Mouse (Mus musculus): ENCODE data around the gene Dld.

Dld gene

DNA sequence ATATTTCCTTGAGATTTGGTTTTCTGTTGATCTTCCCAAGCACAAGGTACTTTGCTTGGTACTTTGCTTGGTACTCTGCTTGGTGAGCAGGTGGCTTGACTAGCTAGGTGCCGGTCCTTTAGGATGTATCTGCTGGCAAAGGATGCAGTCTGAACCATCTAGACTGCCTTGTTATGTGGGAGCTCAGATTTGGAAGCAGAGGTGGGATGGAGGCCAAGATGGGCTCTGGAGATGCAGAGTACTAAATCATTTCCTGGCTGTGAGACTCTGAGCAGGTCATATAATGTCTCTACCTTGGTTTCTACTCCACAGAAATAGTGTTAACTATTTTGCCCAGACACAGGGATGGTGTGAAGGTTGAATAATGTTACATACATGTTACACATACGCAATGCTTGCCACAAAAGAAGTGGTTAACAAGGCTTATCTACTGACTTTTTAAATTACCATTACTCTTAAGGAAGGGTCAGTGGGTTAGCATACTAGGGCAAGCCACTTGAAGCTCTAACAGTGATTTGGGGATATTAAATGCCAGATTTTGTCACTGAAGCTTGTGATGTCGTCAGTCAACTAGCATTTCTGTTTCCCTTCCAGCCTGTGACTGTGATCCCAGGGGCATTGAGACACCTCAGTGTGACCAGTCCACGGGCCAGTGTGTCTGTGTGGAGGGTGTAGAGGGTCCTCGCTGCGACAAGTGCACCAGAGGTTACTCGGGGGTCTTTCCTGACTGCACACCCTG is 33.4 kb downstream of the Dld start:
- H3K9me3 ChIP-seq (ENCODE audit: low read length): no peaks in the 10 kb centered on the region
- no peaks in the 10 kb centered on the region for H3K27me3 ChIP-seq (ENCODE audit: insufficient read depth, low read length)
- H3K4me3 ChIP-seq (replicated peaks; ENCODE audit: low read length): no peak overlapping the region
- no peaks in the 10 kb centered on the region for H3K4me1 ChIP-seq (replicated peaks; ENCODE audit: low read depth, low read length)
- H3K36me3 ChIP-seq (ENCODE audit: insufficient read depth, low read length): peaks cover 98% of the 10 kb centered on the region
- TF ChIP-seq CTCF (conservative IDR thresholded peaks at IDR 0.05; ENCODE audit: low read length) (no peak), POU5F1 (IDR thresholded peaks at IDR 0.05; ENCODE audit: borderline replicate concordance, low read length) (no peak), NANOG (IDR thresholded peaks at IDR 0.05; ENCODE audit: borderline replicate concordance, low read length) (no peak)

DNA sequence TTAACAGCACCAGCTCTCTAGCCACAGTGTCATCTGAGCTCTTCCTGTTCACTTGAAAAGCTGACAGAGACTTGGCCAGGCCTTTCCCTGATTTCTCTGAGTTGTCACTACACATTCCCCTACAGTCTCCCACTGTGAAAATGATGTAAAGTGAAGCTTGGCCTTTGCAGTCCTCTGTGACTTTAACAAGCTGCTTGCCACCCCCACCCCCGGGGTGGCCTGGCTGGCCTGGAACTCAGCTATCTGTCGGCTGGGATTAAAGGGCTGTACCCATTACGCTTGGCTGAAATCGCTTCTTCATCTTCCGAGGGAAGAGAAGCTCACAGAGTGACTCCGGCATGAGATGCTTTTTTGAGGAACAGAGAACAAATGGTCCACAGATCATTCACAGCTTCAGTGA is 35.3 kb downstream of the Dld start:
- H3K27me3 ChIP-seq (ENCODE audit: insufficient read depth, low read length): no peaks in the 10 kb centered on the region
- no peaks in the 10 kb centered on the region for H3K9me3 ChIP-seq (ENCODE audit: low read length)
- no peak for TF ChIP-seq CTCF (conservative IDR thresholded peaks at IDR 0.05; ENCODE audit: low read length)
- TF ChIP-seq POU5F1 (IDR thresholded peaks at IDR 0.05; ENCODE audit: borderline replicate concordance, low read length): no peak
- no peak for TF ChIP-seq NANOG (IDR thresholded peaks at IDR 0.05; ENCODE audit: borderline replicate concordance, low read length)

DNA sequence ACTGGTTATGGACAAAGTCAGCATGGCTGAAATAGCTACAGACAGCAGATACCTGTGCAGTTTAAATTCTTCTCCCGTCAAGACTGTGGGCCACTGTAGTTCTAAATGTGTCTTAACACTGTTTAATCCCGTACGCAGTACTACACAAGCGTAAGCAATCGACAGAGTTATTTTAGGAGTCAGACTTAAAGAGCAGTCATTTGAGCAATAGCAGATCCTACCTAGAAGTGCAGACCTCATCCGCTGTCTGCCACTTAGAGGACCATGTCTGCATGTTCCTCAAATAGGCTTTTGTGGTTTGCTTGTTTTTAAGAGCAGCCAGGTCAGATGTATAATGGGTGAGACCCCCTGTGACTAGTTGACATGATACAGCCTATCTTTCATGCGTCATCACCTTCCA is 36.9 kb downstream of the Dld start:
- H3K4me3 ChIP-seq (replicated peaks; ENCODE audit: low read length): no peak overlapping the region
- no peak for TF ChIP-seq NANOG (IDR thresholded peaks at IDR 0.05; ENCODE audit: borderline replicate concordance, low read length)
- TF ChIP-seq CTCF (conservative IDR thresholded peaks at IDR 0.05; ENCODE audit: low read length): no peak
- TF ChIP-seq POU5F1 (IDR thresholded peaks at IDR 0.05; ENCODE audit: borderline replicate concordance, low read length): no peak

More for the DNA sequence above, 35.3 kb downstream of the Dld start:
- no peak overlapping the region for H3K4me3 ChIP-seq (replicated peaks; ENCODE audit: low read length)
- H3K4me1 ChIP-seq (replicated peaks; ENCODE audit: low read depth, low read length): no peaks in the 10 kb centered on the region
- H3K36me3 ChIP-seq (ENCODE audit: insufficient read depth, low read length): peaks cover 98% of the 10 kb centered on the region

DNA sequence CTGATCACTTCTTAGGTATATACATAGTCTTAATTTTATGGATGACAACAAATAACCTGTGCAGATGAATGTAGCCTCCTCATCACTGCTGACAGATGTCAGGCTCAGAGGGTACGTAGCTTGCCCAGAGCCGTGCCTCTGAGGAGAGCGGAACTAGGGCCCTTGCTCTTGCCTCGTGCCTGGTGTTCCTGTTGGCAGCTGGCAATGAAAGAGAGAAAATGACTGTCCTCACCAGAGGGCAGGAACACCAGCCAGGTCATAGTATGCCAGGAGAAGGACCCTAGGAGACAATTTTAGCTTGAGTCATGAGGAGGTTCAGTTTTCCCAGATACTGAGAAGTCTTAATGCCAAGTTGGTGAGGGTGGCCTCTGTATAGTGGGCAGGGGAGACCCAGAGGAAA is 38.1 kb downstream of the Dld start:
- Histone ChIP-seq H3K9me3 (ENCODE audit: low read length) (no peaks in the 10 kb centered on the region), H3K27me3 (ENCODE audit: insufficient read depth, low read length) (no peaks in the 10 kb centered on the region), H3K36me3 (ENCODE audit: insufficient read depth, low read length) (peaks cover 98% of the 10 kb centered on the region), H3K4me3 (replicated peaks; ENCODE audit: low read length) (no peak overlapping the region), H3K4me1 (replicated peaks; ENCODE audit: low read depth, low read length) (no peaks in the 10 kb centered on the region)
- TF ChIP-seq POU5F1 (IDR thresholded peaks at IDR 0.05; ENCODE audit: borderline replicate concordance, low read length): no peak
- no peak for TF ChIP-seq NANOG (IDR thresholded peaks at IDR 0.05; ENCODE audit: borderline replicate concordance, low read length)
- TF ChIP-seq CTCF (conservative IDR thresholded peaks at IDR 0.05; ENCODE audit: low read length): no peak

More for the DNA sequence above, 36.9 kb downstream of the Dld start:
- H3K4me1 ChIP-seq (replicated peaks; ENCODE audit: low read depth, low read length): no peaks in the 10 kb centered on the region
- H3K9me3 ChIP-seq (ENCODE audit: low read length): no peaks in the 10 kb centered on the region
- no peaks in the 10 kb centered on the region for H3K27me3 ChIP-seq (ENCODE audit: insufficient read depth, low read length)
- H3K36me3 ChIP-seq (ENCODE audit: insufficient read depth, low read length): peaks cover 98% of the 10 kb centered on the region

DNA sequence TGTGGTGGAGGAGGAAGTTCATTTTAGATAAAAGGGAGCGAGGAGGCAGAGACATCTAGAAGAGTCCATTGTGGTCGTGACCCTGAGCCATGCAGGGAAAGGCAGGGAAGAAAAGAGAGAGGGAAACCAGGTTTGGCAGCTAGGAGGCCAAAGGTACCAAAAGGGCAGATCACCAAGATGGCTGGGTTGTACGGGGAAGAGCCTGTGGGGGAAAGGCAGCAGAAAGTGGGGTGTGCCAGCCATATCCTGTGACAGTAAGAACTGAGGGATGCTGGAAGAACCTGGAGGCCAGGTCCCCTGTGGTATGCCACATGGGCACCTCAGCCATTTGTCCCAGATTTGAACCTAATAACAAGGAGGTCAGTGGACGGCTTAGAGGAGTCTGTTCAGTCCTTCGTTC is 39.0 kb downstream of the Dld start:
- no peak for TF ChIP-seq NANOG (IDR thresholded peaks at IDR 0.05; ENCODE audit: borderline replicate concordance, low read length)
- TF ChIP-seq CTCF (conservative IDR thresholded peaks at IDR 0.05; ENCODE audit: low read length): no peak
- TF ChIP-seq POU5F1 (IDR thresholded peaks at IDR 0.05; ENCODE audit: borderline replicate concordance, low read length): no peak
- no peaks in the 10 kb centered on the region for H3K4me1 ChIP-seq (replicated peaks; ENCODE audit: low read depth, low read length)
- H3K4me3 ChIP-seq (replicated peaks; ENCODE audit: low read length): no peak overlapping the region
- no peaks in the 10 kb centered on the region for H3K9me3 ChIP-seq (ENCODE audit: low read length)
- no peaks in the 10 kb centered on the region for H3K27me3 ChIP-seq (ENCODE audit: insufficient read depth, low read length)
- H3K36me3 ChIP-seq (ENCODE audit: insufficient read depth, low read length): peaks cover 96% of the 10 kb centered on the region

DNA sequence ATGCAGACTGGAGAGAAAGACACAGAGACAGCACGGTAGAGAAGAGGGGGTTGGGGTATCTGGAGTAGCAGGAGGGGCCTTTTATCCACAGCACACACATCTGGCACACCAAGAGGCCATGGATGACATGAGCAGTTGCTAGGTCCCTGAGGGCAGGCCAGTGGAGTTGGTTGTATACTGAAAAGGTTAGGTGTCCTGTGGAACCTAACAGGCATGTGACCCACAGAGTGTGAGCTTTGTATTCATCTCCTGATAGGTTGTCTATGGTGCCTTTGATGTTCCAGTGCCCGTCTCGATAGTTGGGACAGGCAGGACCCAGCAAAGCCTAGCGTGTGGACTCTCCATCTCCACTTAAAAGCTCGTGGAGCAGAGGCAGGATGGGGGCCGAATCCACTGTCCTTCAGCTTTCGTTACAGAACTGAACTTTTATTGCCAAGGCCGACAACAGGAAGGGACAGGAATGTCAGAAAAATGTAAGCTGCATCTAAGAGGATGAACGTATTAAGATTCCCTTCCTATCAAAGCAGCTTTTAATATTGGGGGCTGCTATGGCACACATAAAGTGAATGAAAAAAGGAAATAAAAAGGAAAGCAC is 39.5 kb downstream of the Dld start:
- H3K27me3 ChIP-seq (ENCODE audit: insufficient read depth, low read length): no peaks in the 10 kb centered on the region
- peaks cover 96% of the 10 kb centered on the region for H3K36me3 ChIP-seq (ENCODE audit: insufficient read depth, low read length)
- no peaks in the 10 kb centered on the region for H3K9me3 ChIP-seq (ENCODE audit: low read length)
- TF ChIP-seq CTCF (conservative IDR thresholded peaks at IDR 0.05; ENCODE audit: low read length): no peak
- no peak for TF ChIP-seq POU5F1 (IDR thresholded peaks at IDR 0.05; ENCODE audit: borderline replicate concordance, low read length)
- TF ChIP-seq NANOG (IDR thresholded peaks at IDR 0.05; ENCODE audit: borderline replicate concordance, low read length): no peak
- H3K4me3 ChIP-seq (replicated peaks; ENCODE audit: low read length): no peak overlapping the region
- H3K4me1 ChIP-seq (replicated peaks; ENCODE audit: low read depth, low read length): peaks cover 4% of the 10 kb centered on the region; the same call in 1 of the 2 replicates

DNA sequence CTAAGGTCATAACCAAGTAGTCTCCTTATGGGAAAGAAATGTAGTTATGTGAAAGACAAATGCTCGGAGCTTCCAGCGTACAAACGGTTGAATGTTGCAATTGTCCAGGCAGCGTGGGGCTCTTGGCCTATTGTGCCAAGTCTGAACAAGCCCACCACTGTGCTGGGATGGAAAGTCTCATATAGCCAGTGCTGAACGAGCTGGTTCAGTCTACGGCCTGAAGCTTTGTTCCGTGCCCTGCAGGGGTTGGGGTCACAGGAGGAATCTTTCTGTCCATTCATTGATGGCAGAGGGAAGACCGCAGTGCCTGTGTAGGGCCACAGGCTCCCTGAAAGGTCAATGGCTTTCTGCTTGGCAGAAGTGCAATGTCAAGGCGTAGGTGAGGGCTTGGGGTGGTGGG is 40.6 kb downstream of the Dld start:
- Histone ChIP-seq H3K4me3 (replicated peaks; ENCODE audit: low read length) (no peak overlapping the region), H3K9me3 (ENCODE audit: low read length) (no peaks in the 10 kb centered on the region), H3K27me3 (ENCODE audit: insufficient read depth, low read length) (no peaks in the 10 kb centered on the region), H3K4me1 (replicated peaks; ENCODE audit: low read depth, low read length) (peaks cover 4% of the 10 kb centered on the region; the same call in 1 of the 2 replicates), H3K36me3 (ENCODE audit: insufficient read depth, low read length) (peaks cover 96% of the 10 kb centered on the region)
- TF ChIP-seq CTCF (conservative IDR thresholded peaks at IDR 0.05; ENCODE audit: low read length) (no peak), NANOG (IDR thresholded peaks at IDR 0.05; ENCODE audit: borderline replicate concordance, low read length) (no peak), POU5F1 (IDR thresholded peaks at IDR 0.05; ENCODE audit: borderline replicate concordance, low read length) (no peak)

DNA sequence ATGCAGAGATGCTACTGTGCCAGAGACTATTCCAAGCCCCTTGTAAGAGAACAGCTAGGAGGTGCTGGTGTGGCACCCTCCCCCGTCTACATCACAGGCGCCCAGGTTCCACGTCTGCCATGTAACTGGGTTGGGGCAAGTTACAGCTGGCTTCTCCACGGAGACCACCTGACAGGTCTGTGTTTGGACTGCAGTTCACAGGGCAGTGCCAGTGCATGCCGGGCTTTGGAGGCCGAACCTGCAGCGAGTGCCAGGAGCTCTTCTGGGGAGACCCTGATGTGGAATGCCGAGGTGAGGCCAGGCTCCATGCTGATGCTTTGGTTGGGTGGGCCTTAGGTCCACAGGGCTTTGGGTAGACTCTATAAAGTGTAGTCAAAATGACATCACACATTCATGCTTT is 43.5 kb downstream of the Dld start:
- Histone ChIP-seq H3K27me3 (ENCODE audit: insufficient read depth, low read length) (no peaks in the 10 kb centered on the region), H3K36me3 (ENCODE audit: insufficient read depth, low read length) (peaks cover 95% of the 10 kb centered on the region), H3K4me1 (replicated peaks; ENCODE audit: low read depth, low read length) (peaks cover 4% of the 10 kb centered on the region; the same call in 1 of the 2 replicates), H3K4me3 (replicated peaks; ENCODE audit: low read length) (no peak overlapping the region), H3K9me3 (ENCODE audit: low read length) (no peaks in the 10 kb centered on the region)
- TF ChIP-seq CTCF (conservative IDR thresholded peaks at IDR 0.05; ENCODE audit: low read length) (no peak), NANOG (IDR thresholded peaks at IDR 0.05; ENCODE audit: borderline replicate concordance, low read length) (no peak), POU5F1 (IDR thresholded peaks at IDR 0.05; ENCODE audit: borderline replicate concordance, low read length) (no peak)
